In genomic region chr9:52167863-52168685, GRCm38 (mm10) we compare ENCODE assay signal across 8 mouse cellular contexts. TPM values are rescaled to one million over a fixed set of nuclear protein-coding genes. Genes with fewer than 3 reads are reported as not detected.
DNase-seq lines count a peak whose midpoint lies in the region; ATAC-seq and TF ChIP-seq lines count a peak whose summit lies in the region.

Zc3h12c (minus strand) TSS chr9:52168572.

- no peaks in the 10 kb centered on the region for H3K9me3 ChIP-seq in heart, embryonic 13.5 days
- no peaks in the 10 kb centered on the region for H3K9me3 ChIP-seq in kidney, embryonic 16.5 days (ENCODE audit: low read length)
- no peaks in the 10 kb centered on the region for H3K9me3 ChIP-seq in liver, embryonic 13.5 days (replicated peaks)
- no peaks in the 10 kb centered on the region for H3K9me3 ChIP-seq in neural tube, embryonic 11.5 days (ENCODE audit: control insufficient read depth, low read length)
- H3K9me3 ChIP-seq in stomach, postnatal 0 days (ENCODE audit: control insufficient read depth, low read length): no peaks in the 10 kb centered on the region

- peaks cover 21% of the 10 kb centered on the region for H3K27me3 ChIP-seq in heart, embryonic 13.5 days (replicated peaks)
- H3K27me3 ChIP-seq in kidney, embryonic 16.5 days (ENCODE audit: insufficient read depth, low read length): no peaks in the 10 kb centered on the region
- H3K27me3 ChIP-seq in liver, embryonic 13.5 days: peaks cover 50% of the 10 kb centered on the region
- H3K27me3 ChIP-seq in neural tube, embryonic 11.5 days (ENCODE audit: control insufficient read depth, insufficient read depth, low read length): no peaks in the 10 kb centered on the region
- no peaks in the 10 kb centered on the region for H3K27me3 ChIP-seq in stomach, postnatal 0 days (ENCODE audit: control insufficient read depth, insufficient read depth, low read length)

- H3K4me1 ChIP-seq in bone marrow macrophage, adult 2 months (ENCODE audit: control insufficient read depth, insufficient read depth, low read length): peaks cover 43% of the 10 kb centered on the region
- peaks cover 39% of the 10 kb centered on the region for H3K4me1 ChIP-seq in heart, embryonic 13.5 days
- H3K4me1 ChIP-seq in kidney, embryonic 16.5 days (ENCODE audit: insufficient read depth, low read length): peaks cover 26% of the 10 kb centered on the region
- H3K4me1 ChIP-seq in liver, embryonic 13.5 days (replicated peaks): peaks cover 31% of the 10 kb centered on the region
- peaks cover 5% of the 10 kb centered on the region; the same call in 1 of the 2 replicates for H3K4me1 ChIP-seq in neural tube, embryonic 11.5 days (ENCODE audit: control insufficient read depth, insufficient read depth, low read length)
- H3K4me1 ChIP-seq in stomach, postnatal 0 days (replicated peaks; ENCODE audit: control insufficient read depth, insufficient read depth): no peaks in the 10 kb centered on the region

- TF ChIP-seq EP300 in stomach, postnatal 0 days (optimal IDR thresholded peaks at IDR 0.05): no peak

- peak within 1 kb of the TSS; percentile 70 for H3K27ac ChIP-seq in bone marrow macrophage, adult 2 months (ENCODE audit: insufficient read depth, low read depth, low read length)
- H3K27ac ChIP-seq in heart, embryonic 13.5 days (replicated peaks): peak within 1 kb of the TSS; percentile 94
- H3K27ac ChIP-seq in kidney, embryonic 16.5 days (ENCODE audit: low read length): peak within 1 kb of the TSS; percentile 94
- H3K27ac ChIP-seq in liver, embryonic 13.5 days: 0 out of 2 replicates have a peak within 1 kb of the TSS, but pooled peaks have one; percentile 13
- peak within 1 kb of the TSS; percentile 88 for H3K27ac ChIP-seq in neural tube, embryonic 11.5 days (ENCODE audit: low read depth, low read length)
- peak within 1 kb of the TSS; percentile 95 for H3K27ac ChIP-seq in stomach, postnatal 0 days (replicated peaks)

- peak; percentile 25 for ATAC-seq in CD4-positive, CD25-positive, alpha-beta regulatory T cell, adult 4 months
- peak; percentile 41; the same call in 1 of the 2 replicates for ATAC-seq in erythroid progenitor cell, adult 5-6 weeks (replicated peaks; ENCODE audit: low FRiP score, poor library complexity, severe bottlenecking)
- ATAC-seq in heart, embryonic 13.5 days (ENCODE audit: extremely low read depth, insufficient number of reproducible peaks, low FRiP score, low TSS enrichment): peak; percentile 55
- peak; percentile 85 for ATAC-seq in kidney, embryonic 16.5 days (ENCODE audit: low FRiP score, low TSS enrichment)
- peak; percentile 80 for ATAC-seq in liver, embryonic 13.5 days (ENCODE audit: low read depth)
- ATAC-seq in neural tube, embryonic 11.5 days (ENCODE audit: insufficient read depth, low FRiP score, low TSS enrichment): peak; percentile 80
- ATAC-seq in stomach, postnatal 0 days (ENCODE audit: low FRiP score, low TSS enrichment): peak; percentile 85

- TF ChIP-seq POLR2A in bone marrow macrophage, adult 2 months (IDR thresholded peaks at IDR 0.05; ENCODE audit: borderline replicate concordance, low read depth, low read length): no peak

- peak within 1 kb of the TSS; percentile 77 for H3K4me2 ChIP-seq in heart, embryonic 13.5 days
- H3K4me2 ChIP-seq in kidney, embryonic 16.5 days (replicated peaks; ENCODE audit: low read depth, low read length): peak within 1 kb of the TSS; percentile 81
- peak within 1 kb of the TSS; percentile 86 for H3K4me2 ChIP-seq in liver, embryonic 13.5 days
- H3K4me2 ChIP-seq in neural tube, embryonic 11.5 days (ENCODE audit: low read depth): peak within 1 kb of the TSS; percentile 67
- peak within 1 kb of the TSS; percentile 86 for H3K4me2 ChIP-seq in stomach, postnatal 0 days (replicated peaks; ENCODE audit: low read depth)

- peak within 1 kb of the TSS; percentile 92 for H3K4me3 ChIP-seq in bone marrow macrophage, adult 2 months (ENCODE audit: insufficient read depth, low read length)
- H3K4me3 ChIP-seq in heart, embryonic 13.5 days: peak within 1 kb of the TSS; percentile 94
- H3K4me3 ChIP-seq in kidney, embryonic 16.5 days (ENCODE audit: low read length): peak within 1 kb of the TSS; percentile 91
- H3K4me3 ChIP-seq in liver, embryonic 13.5 days (replicated peaks): peak within 1 kb of the TSS; percentile 71
- H3K4me3 ChIP-seq in neural tube, embryonic 11.5 days (ENCODE audit: low read depth, low read length): peak within 1 kb of the TSS; percentile 69
- peak within 1 kb of the TSS; percentile 85 for H3K4me3 ChIP-seq in stomach, postnatal 0 days (ENCODE audit: low read depth, low read length)

- peak within 1 kb of the TSS; percentile 98 for H3K9ac ChIP-seq in heart, embryonic 13.5 days
- peak within 1 kb of the TSS; percentile 97 for H3K9ac ChIP-seq in kidney, embryonic 16.5 days (replicated peaks; ENCODE audit: low read length)
- H3K9ac ChIP-seq in liver, embryonic 13.5 days: peak within 1 kb of the TSS; percentile 79
- H3K9ac ChIP-seq in neural tube, embryonic 11.5 days (ENCODE audit: low read length): peak within 1 kb of the TSS; percentile 90
- H3K9ac ChIP-seq in stomach, postnatal 0 days (ENCODE audit: low read length): peak within 1 kb of the TSS; percentile 93

- peak; percentile 23 for DNase-seq in liver, embryonic 13.5 days
- DNase-seq in neural tube, embryonic 11.5 days (ENCODE audit: low spot score): peak; percentile 78
- peak; percentile 62 for DNase-seq in stomach, postnatal 0 days (ENCODE audit: low spot score)

- no peaks in the 10 kb centered on the region for H3K36me3 ChIP-seq in heart, embryonic 13.5 days
- H3K36me3 ChIP-seq in kidney, embryonic 16.5 days (ENCODE audit: insufficient read depth, low read length): no peaks in the 10 kb centered on the region
- no peaks in the 10 kb centered on the region for H3K36me3 ChIP-seq in liver, embryonic 13.5 days
- no peaks in the 10 kb centered on the region for H3K36me3 ChIP-seq in neural tube, embryonic 11.5 days (ENCODE audit: control insufficient read depth, insufficient read depth, low read length)
- no peaks in the 10 kb centered on the region for H3K36me3 ChIP-seq in stomach, postnatal 0 days (ENCODE audit: control insufficient read depth, insufficient read depth, low read length)

- TF ChIP-seq CTCF in bone marrow macrophage, adult 2 months (IDR thresholded peaks at IDR 0.05; ENCODE audit: low read depth, low read length): no peak
- 0 out of 2 replicates have a peak, but pooled peaks have one; percentile 0 for TF ChIP-seq CTCF in stomach, postnatal 0 days (IDR thresholded peaks at IDR 0.05; ENCODE audit: low read depth)

- WGBS in heart, embryonic 13.5 days: under 1% methylated on average over 88 of the region's 100 CpGs
- WGBS in kidney, embryonic 16.5 days: under 1% methylated on average over 79 of the region's 100 CpGs
- under 1% methylated on average over 100 of the region's 100 CpGs for WGBS in liver, embryonic 13.5 days (ENCODE audit: insufficient replicate concordance)
- WGBS in neural tube, embryonic 11.5 days: under 1% methylated on average over 82 of the region's 100 CpGs
- WGBS in stomach, postnatal 0 days: 1% methylated on average over 66 of the region's 100 CpGs

RNA-seq across cellular contexts. Expression of gene Zc3h12c, which starts in this region (rescaled TPM):
- polyA plus RNA-seq in CD4-positive, CD25-positive, alpha-beta regulatory T cell, adult 4 months (2017; shearing (Covaris generic)): 1 to 10 TPM in 1 of 2 experiments, under 1 TPM in 1; 0.95 to 1.2 TPM
- polyA plus RNA-seq in bone marrow macrophage, adult 2 months (2012; ENCODE audit: insufficient read depth, insufficient read length, missing spikeins): 10.1 and 10.8 TPM in 2 replicates
- total RNA-seq in erythroid progenitor cell, adult 5-6 weeks (2015; ENCODE audit: low replicate concordance): 0.84 and 1.1 TPM in 2 replicates
- not detected in 2 replicates for total RNA-seq in erythroid progenitor cell, adult 5-6 weeks (2017; ENCODE audit: low replicate concordance)
- 2.4 and 2.5 TPM in 2 replicates for polyA plus RNA-seq in heart, embryonic 13.5 days (2015; fragmentation: Nextera tagmentation; extraction: Ambion mirVana)
- polyA plus RNA-seq in kidney, embryonic 16.5 days (2015; fragmentation: Nextera tagmentation; extraction: Ambion mirVana): 3.0 and 3.4 TPM in 2 replicates
- polyA plus RNA-seq in liver, embryonic 13.5 days (2015; fragmentation: Nextera tagmentation; extraction: Ambion mirVana): 0.40 and 0.45 TPM in 2 replicates
- 9.2 and 9.5 TPM in 2 replicates for polyA plus RNA-seq in neural tube, embryonic 11.5 days (2014; fragmentation: Nextera tagmentation; extraction: Ambion mirVana)
- 1.1 and 1.2 TPM in 2 replicates for polyA plus RNA-seq in stomach, postnatal 0 days (2015; fragmentation: Nextera tagmentation; extraction: Ambion mirVana)

Comparison
In these comparisons a context has a peak if more than half of its experiments do, and no peak if none do; other contexts are left out.
1. Peak in every context shown above with its lines: DNase-seq, ATAC-seq, H3K4me3 ChIP-seq and H3K27ac ChIP-seq.
2. Peak in DNase-seq, ATAC-seq, H3K4me3 ChIP-seq, H3K27ac ChIP-seq, H3K9ac ChIP-seq and H3K4me2 ChIP-seq in liver, embryonic 13.5 days; RNA of the gene not detected or under 1 TPM.
3. ATAC-seq: peak in every context shown above with its lines; median percentile 85 in kidney, embryonic 16.5 days; 85 in stomach, postnatal 0 days; 80 in liver, embryonic 13.5 days; 80 in neural tube, embryonic 11.5 days; 55 in heart, embryonic 13.5 days; 41 in erythroid progenitor cell, adult 5-6 weeks; 25 in CD4-positive, CD25-positive, alpha-beta regulatory T cell, adult 4 months.
4. H3K27ac ChIP-seq: peak in every context shown above with its lines; median percentile 95 in stomach, postnatal 0 days; 94 in heart, embryonic 13.5 days; 94 in kidney, embryonic 16.5 days; 88 in neural tube, embryonic 11.5 days; 70 in bone marrow macrophage, adult 2 months; 13 in liver, embryonic 13.5 days.
5. DNase-seq: peak in every context shown above with its lines; median percentile 78 in neural tube, embryonic 11.5 days; 62 in stomach, postnatal 0 days; 23 in liver, embryonic 13.5 days.